Mouse (Mus musculus) midbrain, embryonic 16.5 days (tissue): ENCODE results near the gene Steap3. TPM values are rescaled to one million over a fixed set of nuclear protein-coding genes. Genes with fewer than 3 reads are reported as not detected.

Source experiments
- ATAC-seq: fragments of 200-750 bp; cut with Nextera tagmentation; 2 replicates; pipeline ENCODE4 v1.8.0; 2017; ENCODE audit warnings: moderate TSS enrichment
- H3K27ac ChIP-seq: fragments of 300-500 bp; sonication (generic); 2 replicates; pipeline ENCODE4 v1.5.1; 2014; ENCODE audit warnings: mild to moderate bottlenecking, low read length, mixed read lengths
- H3K27me3 ChIP-seq: fragments of 300-500 bp; sonication (generic); 2 replicates; pipeline ENCODE4 v1.6.1; 2014; ENCODE audit warnings: low read depth, low read length, mixed read lengths; ENCODE audit not compliant: control insufficient read depth, insufficient read depth
- H3K36me3 ChIP-seq: fragments of 300-500 bp; sonication (generic); 2 replicates; pipeline ENCODE4 v1.6.1; 2014; ENCODE audit warnings: mild to moderate bottlenecking, low read length, moderate library complexity, mixed read lengths; ENCODE audit not compliant: control insufficient read depth, insufficient read depth
- H3K4me1 ChIP-seq: fragments of 300-500 bp; sonication (generic); 2 replicates; pipeline ENCODE4 v1.6.1; 2014; ENCODE audit warnings: mild to moderate bottlenecking, low read length, mixed read lengths; ENCODE audit not compliant: control insufficient read depth, insufficient read depth
- H3K4me2 ChIP-seq: fragments of 300-500 bp; sonication (generic); 2 replicates; pipeline ENCODE4 v1.6.1; 2014; ENCODE audit warnings: mild to moderate bottlenecking, low read length, mixed read lengths
- H3K4me3 ChIP-seq: fragments of 300-500 bp; sonication (generic); 2 replicates; pipeline ENCODE4 v1.5.1; 2014; ENCODE audit warnings: low read depth, mild to moderate bottlenecking, low read length, moderate library complexity, mixed read lengths
- H3K9ac ChIP-seq: fragments of 300-500 bp; sonication (generic); 2 replicates; pipeline ENCODE4 v1.6.1; 2014; ENCODE audit warnings: low read depth, low read length, mixed read lengths
- H3K9me3 ChIP-seq: fragments of 300-500 bp; sonication (generic); replicated peaks from 2 replicates; pipeline ENCODE4 v1.6.1; 2014; ENCODE audit warnings: mild to moderate bottlenecking, low read length, mixed read lengths; ENCODE audit not compliant: control insufficient read depth, poor library complexity, severe bottlenecking
- WGBS: fragments of 180-500 bp; shearing (Covaris S2); extraction: QIAGEN DNeasy Blood & Tissue Kit; methylation state at CpG from one replicate; pipeline ENCODE4 v1.1.7; 2014; 5-methylcytosine and 5-hydroxymethylcytosine counted together
- polyA plus RNA-seq: library from polyadenylated mRNA; unstranded; fragments of >200 nt; fragmentation: Nextera tagmentation; extraction: Ambion mirVana; gene quantifications from 2 replicates; pipeline ENCODE4 v1.2.1, GENCODE M21; 2015

The Steap3 gene
- polyA plus RNA-seq, 1 experiment from 2014 or later = 3.7 TPM

- H3K36me3 ChIP-seq = no peaks in the 10 kb centered on the region
- H3K4me3 ChIP-seq = no peak overlapping the region
- H3K4me1 ChIP-seq = peaks cover 9% of the 10 kb centered on the region
- no peaks in the 10 kb centered on the region for H3K27me3 ChIP-seq
- no peak overlapping the region for H3K27ac ChIP-seq
- no peak overlapping the region for H3K4me2 ChIP-seq
- ATAC-seq = no peak
- 97% methylated on average over 8 of the region's 8 CpGs for WGBS
- H3K9ac ChIP-seq = no peak overlapping the region
- H3K9me3 ChIP-seq = no peaks in the 10 kb centered on the region
These were observed 25.6 kb downstream of the Steap3 start for GRCm38 (mm10) chr1:120246946-120247345.

GRCm38 (mm10) chr1:120245661-120246131, 26.8 kb downstream of the Steap3 start:
- Histone ChIP-seq H3K4me1 (peaks cover 9% of the 10 kb centered on the region), H3K9ac (peak overlapping the region; percentile 20; the same call in 1 of the 2 replicates), H3K27ac (0 out of 2 replicates have a peak overlapping the region, but pooled peaks have one; percentile 11), H3K36me3 (no peaks in the 10 kb centered on the region), H3K9me3 (no peaks in the 10 kb centered on the region), H3K4me3 (no peak overlapping the region), H3K4me2 (no peak overlapping the region), H3K27me3 (no peaks in the 10 kb centered on the region)
- WGBS = 49% methylated on average over 4 of the region's 4 CpGs
- peak; percentile 85 for ATAC-seq

GRCm38 (mm10) chr1:120244646-120245045, 27.9 kb downstream of the Steap3 start:
- Histone ChIP-seq H3K36me3 (no peaks in the 10 kb centered on the region), H3K9me3 (no peaks in the 10 kb centered on the region), H3K4me2 (no peak overlapping the region), H3K27me3 (no peaks in the 10 kb centered on the region), H3K9ac (no peak overlapping the region), H3K27ac (no peak overlapping the region), H3K4me1 (peaks cover 9% of the 10 kb centered on the region), H3K4me3 (no peak overlapping the region)
- 87% methylated on average over 11 of the region's 11 CpGs for WGBS
- ATAC-seq = no peak

- Histone ChIP-seq H3K4me1 (peaks cover 9% of the 10 kb centered on the region), H3K4me2 (no peak overlapping the region), H3K27me3 (no peaks in the 10 kb centered on the region), H3K9ac (no peak overlapping the region), H3K27ac (no peak overlapping the region), H3K9me3 (no peaks in the 10 kb centered on the region), H3K36me3 (no peaks in the 10 kb centered on the region), H3K4me3 (no peak overlapping the region)
- ATAC-seq = no peak
- WGBS = 83% methylated on average over 11 of the region's 11 CpGs
These were observed 28.5 kb downstream of the Steap3 start for GRCm38 (mm10) chr1:120243987-120244386.

GRCm38 (mm10) chr1:120237068-120237467, 35.4 kb downstream of the Steap3 start:
- Histone ChIP-seq H3K9me3 (no peaks in the 10 kb centered on the region), H3K9ac (no peak overlapping the region), H3K36me3 (no peaks in the 10 kb centered on the region), H3K27ac (no peak overlapping the region), H3K4me1 (no peaks in the 10 kb centered on the region), H3K4me3 (no peak overlapping the region), H3K4me2 (no peak overlapping the region), H3K27me3 (no peaks in the 10 kb centered on the region)
- ATAC-seq = no peak
- WGBS = 86% methylated on average over 1 of the region's 1 CpGs

DNA sequence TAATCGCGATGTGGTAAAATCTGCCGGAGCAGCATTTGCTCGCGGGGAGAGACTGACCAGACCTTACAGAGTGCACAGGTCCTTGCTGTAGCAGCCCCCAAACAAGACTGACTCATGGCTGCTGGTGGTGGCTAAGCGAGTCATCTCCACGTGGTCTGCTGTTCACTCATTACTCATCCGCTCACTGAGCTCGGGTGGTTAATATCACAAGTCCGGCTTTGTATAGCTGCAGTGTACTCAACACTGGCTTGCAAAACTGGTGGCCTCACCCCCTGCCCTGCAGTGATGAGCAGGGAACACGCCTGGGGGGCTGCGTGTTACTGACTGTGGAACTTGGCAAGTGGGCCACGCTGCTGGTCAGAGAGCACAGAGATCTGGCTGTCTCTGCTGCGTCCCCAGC, 36.1 kb downstream of the Steap3 start:
- no peak overlapping the region for H3K4me3 ChIP-seq
- H3K9me3 ChIP-seq = no peaks in the 10 kb centered on the region
- H3K27me3 ChIP-seq = no peaks in the 10 kb centered on the region
- H3K4me2 ChIP-seq = no peak overlapping the region
- H3K4me1 ChIP-seq = no peaks in the 10 kb centered on the region
- H3K9ac ChIP-seq = no peak overlapping the region
- H3K27ac ChIP-seq = no peak overlapping the region
- ATAC-seq = no peak
- no peaks in the 10 kb centered on the region for H3K36me3 ChIP-seq
- 94% methylated on average over 14 of the region's 14 CpGs for whole genome bisulfite sequencing

DNA sequence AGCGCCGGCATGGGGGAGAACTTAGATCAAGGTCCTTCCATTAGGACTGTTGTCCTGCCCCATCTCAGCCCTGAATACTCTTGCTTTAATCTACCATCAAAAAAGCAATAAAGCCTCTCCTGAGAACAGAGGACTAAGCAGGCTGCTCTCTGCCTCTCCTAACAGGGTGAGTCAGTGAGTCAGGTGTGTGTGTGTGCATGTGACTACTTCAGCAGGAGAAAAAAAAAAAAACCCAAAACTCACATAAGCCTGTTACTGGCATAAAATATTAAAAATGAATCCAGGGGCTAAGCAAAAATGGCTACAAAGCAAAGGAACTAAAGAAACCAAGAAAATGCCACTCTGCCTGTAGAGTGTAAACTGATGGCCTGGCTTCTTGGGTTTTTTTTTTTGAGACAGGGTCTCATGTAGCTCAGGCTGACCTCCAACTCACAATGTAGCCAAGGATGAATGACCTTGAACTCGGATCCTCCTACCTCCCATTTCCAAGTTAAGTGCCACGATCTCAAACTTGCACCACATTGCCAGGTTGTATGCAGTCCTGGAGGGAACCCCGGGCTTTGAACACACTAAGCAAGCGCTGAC, 36.8 kb downstream of the Steap3 start:
- H3K4me2 ChIP-seq = no peak overlapping the region
- ATAC-seq = no peak
- H3K36me3 ChIP-seq = no peaks in the 10 kb centered on the region
- no peak overlapping the region for H3K4me3 ChIP-seq
- no peak overlapping the region for H3K27ac ChIP-seq
- 92% methylated on average over 6 of the region's 6 CpGs for WGBS
- H3K9me3 ChIP-seq = no peaks in the 10 kb centered on the region
- no peak overlapping the region for H3K9ac ChIP-seq
- no peaks in the 10 kb centered on the region for H3K27me3 ChIP-seq
- no peaks in the 10 kb centered on the region for H3K4me1 ChIP-seq

- Histone ChIP-seq H3K4me1 (no peaks in the 10 kb centered on the region), H3K27ac (no peak overlapping the region), H3K4me2 (no peak overlapping the region), H3K27me3 (no peaks in the 10 kb centered on the region), H3K4me3 (no peak overlapping the region), H3K9me3 (no peaks in the 10 kb centered on the region), H3K36me3 (no peaks in the 10 kb centered on the region), H3K9ac (no peak overlapping the region)
- ATAC-seq = no peak
- WGBS = 69% methylated on average over 6 of the region's 6 CpGs
These were observed 40.3 kb downstream of the Steap3 start for GRCm38 (mm10) chr1:120232170-120232569.

DNA sequence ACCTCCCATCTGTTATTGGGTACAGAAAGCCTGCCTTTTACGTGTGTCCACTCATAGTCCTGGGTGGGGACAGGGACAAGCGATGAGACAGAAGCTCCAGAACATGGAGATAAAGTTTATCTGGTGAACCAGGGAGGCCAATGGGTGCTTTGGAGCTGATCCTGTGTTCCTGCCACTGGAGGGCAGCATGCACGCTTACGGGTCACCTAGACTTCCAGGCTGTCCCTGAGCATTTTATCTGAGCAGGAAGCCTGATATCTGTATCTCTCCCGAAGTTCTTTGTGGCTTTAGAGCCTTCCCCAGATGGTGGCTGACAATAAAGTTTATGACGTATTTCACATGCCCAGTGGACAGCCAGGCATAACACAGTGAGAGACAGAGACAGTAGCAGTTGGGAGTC, 41.2 kb downstream of the Steap3 start:
- Histone ChIP-seq H3K4me2 (no peak overlapping the region), H3K9me3 (no peaks in the 10 kb centered on the region), H3K4me3 (no peak overlapping the region), H3K36me3 (no peaks in the 10 kb centered on the region), H3K27me3 (no peaks in the 10 kb centered on the region), H3K4me1 (no peaks in the 10 kb centered on the region), H3K27ac (no peak overlapping the region), H3K9ac (no peak overlapping the region)
- ATAC-seq = peak; percentile 54
- 49% methylated on average over 6 of the region's 6 CpGs for WGBS
